32 mouse cellular contexts compared by ENCODE assay signal in genomic region chr16:20545696-20546095, GRCm38 (mm10). TPM values are rescaled to one million over a fixed set of nuclear protein-coding genes. Genes with fewer than 3 reads are reported as not detected.
"Had no signal": no experiment of that assay in that cellular context is flagged by ENCODE, and none has a peak within 500 bp of the region (broad histone marks: within the 10 kb centered on the region; RNA-seq: fewer than 3 reads in every experiment).

No protein-coding gene starts in this region.

- H3K27ac ChIP-seq: heart, embryonic 10.5 days; heart, embryonic 13.5 days; heart, embryonic 15.5 days; hindbrain, embryonic 10.5 days; hindbrain, embryonic 12.5 days; hindbrain, embryonic 13.5 days; hindbrain, embryonic 14.5 days; hindbrain, embryonic 15.5 days; hindbrain, postnatal 0 days; kidney, embryonic 15.5 days; kidney, postnatal 0 days; layer of hippocampus, adult 2 months; left cerebral cortex, adult 2 months had no signal

- H3K4me3 ChIP-seq: heart, embryonic 10.5 days; heart, embryonic 12.5 days; heart, embryonic 13.5 days; heart, embryonic 15.5 days; hindbrain, embryonic 10.5 days; hindbrain, embryonic 12.5 days; hindbrain, embryonic 13.5 days; hindbrain, embryonic 15.5 days; intestine, embryonic 15.5 days; kidney, embryonic 15.5 days; layer of hippocampus, adult 2 months; left cerebral cortex, adult 2 months had no signal

- H3K27me3 ChIP-seq: heart, embryonic 12.5 days; heart, embryonic 13.5 days; heart, embryonic 15.5 days; hindbrain, embryonic 12.5 days; hindbrain, embryonic 13.5 days; hindbrain, embryonic 15.5 days; intestine, embryonic 15.5 days; kidney, embryonic 15.5 days had no signal

- H3K4me2 ChIP-seq: heart, embryonic 11.5 days; heart, embryonic 12.5 days; heart, embryonic 13.5 days; heart, embryonic 15.5 days; hindbrain, embryonic 12.5 days; hindbrain, embryonic 13.5 days; hindbrain, embryonic 14.5 days; hindbrain, embryonic 15.5 days; intestine, embryonic 15.5 days; kidney, embryonic 15.5 days had no signal

- DNase-seq: heart, postnatal 10 days; heart, postnatal 14 days; heart, postnatal 4 days; kidney, adult 11 months; kidney, adult 18-20 months; kidney, adult 2 months; kidney, adult 8-10 months; kidney, adult 9 months; kidney, postnatal 10 days; kidney, postnatal 14 days; kidney, postnatal 25 days; kidney, postnatal 36 days; kidney, postnatal 4 days; layer of hippocampus, adult 9-11 months; layer of hippocampus, postnatal 36 days had no signal

RNA-seq across cellular contexts. Expression of gene Vwa5b2, which starts 43.6 kb away (rescaled TPM):
- total RNA-seq: heart, postnatal 14 days; heart, postnatal 4 days had no signal
- polyA plus RNA-seq: heart, postnatal 0 days had no signal
